ENCODE assay signal across 8 mouse cellular contexts in the genomic region with DNA sequence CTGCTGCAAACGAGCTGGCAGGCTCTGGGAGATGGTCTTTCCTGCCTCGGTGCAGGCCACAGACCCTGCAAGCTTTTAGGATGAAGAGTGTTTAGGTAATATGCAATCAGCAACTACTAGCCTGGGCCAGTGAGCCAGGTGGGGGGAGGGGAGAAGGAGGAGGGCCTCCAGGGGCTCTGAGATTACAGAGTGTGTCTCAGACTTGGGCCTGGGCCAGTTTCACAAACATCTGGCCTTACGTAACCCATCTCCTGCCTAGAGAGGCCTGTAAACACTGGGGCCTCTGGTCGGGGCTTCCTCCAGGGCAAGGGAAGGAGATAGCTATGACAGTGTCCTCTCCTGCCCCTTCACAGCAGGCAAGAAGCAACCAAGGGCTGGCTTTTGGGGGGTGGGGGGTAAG. TPM values are rescaled to one million over a fixed set of nuclear protein-coding genes. Genes with fewer than 3 reads are reported as not detected.
DNase-seq lines count a peak whose midpoint lies in the region; ATAC-seq and TF ChIP-seq lines count a peak whose summit lies in the region.

No protein-coding gene starts in this region.

- no peak for TF ChIP-seq CTCF in gastrocnemius, adult 2 months (IDR thresholded peaks at IDR 0.05)
- TF ChIP-seq CTCF in hindbrain, postnatal 0 days (IDR thresholded peaks at IDR 0.05; ENCODE audit: low read depth) = no peak

- H3K27me3 ChIP-seq in hindbrain, postnatal 0 days (ENCODE audit: insufficient read depth, low read length) = no peaks in the 10 kb centered on the region
- H3K27me3 ChIP-seq in liver, embryonic 13.5 days = 0 out of 2 replicates have a peak, but pooled peaks cover 3% of the 10 kb centered on the region
- H3K27me3 ChIP-seq in neural tube, embryonic 15.5 days (replicated peaks) = no peaks in the 10 kb centered on the region

- H3K36me3 ChIP-seq in hindbrain, postnatal 0 days (ENCODE audit: insufficient read depth, low read length) = no peaks in the 10 kb centered on the region
- no peaks in the 10 kb centered on the region for H3K36me3 ChIP-seq in liver, embryonic 13.5 days
- peaks cover 3% of the 10 kb centered on the region; the same call in 1 of the 2 replicates for H3K36me3 ChIP-seq in neural tube, embryonic 15.5 days

- peak; percentile 86 for DNase-seq in urinary bladder, postnatal 14 days (ENCODE audit: low spot score)
- no peak for DNase-seq in urinary bladder, adult 2 months (ENCODE audit: low spot score)
- DNase-seq in gastrocnemius, adult 2 months = peak; percentile 90
- peak; percentile 28 for DNase-seq in hindbrain, postnatal 0 days (ENCODE audit: low spot score)
- peak; percentile 22 for DNase-seq in liver, embryonic 13.5 days
- DNase-seq in thymus, postnatal 10 days (ENCODE audit: low spot score in 2 of 2) = no peak

- no peak overlapping the region for H3K4me2 ChIP-seq in hindbrain, postnatal 0 days (ENCODE audit: low read depth, low read length)
- H3K4me2 ChIP-seq in liver, embryonic 13.5 days = no peak overlapping the region
- no peak overlapping the region for H3K4me2 ChIP-seq in neural tube, embryonic 15.5 days

- no peaks in the 10 kb centered on the region for H3K9me3 ChIP-seq in hindbrain, postnatal 0 days (ENCODE audit: low read length)
- no peaks in the 10 kb centered on the region for H3K9me3 ChIP-seq in liver, embryonic 13.5 days (replicated peaks)
- H3K9me3 ChIP-seq in neural tube, embryonic 15.5 days (replicated peaks) = no peaks in the 10 kb centered on the region

- no peak for ATAC-seq in hindbrain, postnatal 0 days
- no peak for ATAC-seq in liver, embryonic 13.5 days (ENCODE audit: low read depth)
- no peak for ATAC-seq in neural tube, embryonic 15.5 days (ENCODE audit: low FRiP score)
- ATAC-seq in erythroblast, adult 5-6 weeks (replicated peaks; ENCODE audit: low FRiP score, poor library complexity, severe bottlenecking) = no peak

- peak overlapping the region; percentile 21; the same call in 1 of the 2 replicates for H3K9ac ChIP-seq in hindbrain, postnatal 0 days (replicated peaks; ENCODE audit: low read length)
- H3K9ac ChIP-seq in liver, embryonic 13.5 days = 0 out of 2 replicates have a peak overlapping the region, but pooled peaks have one; percentile 2
- no peak overlapping the region for H3K9ac ChIP-seq in neural tube, embryonic 15.5 days (replicated peaks)

- H3K4me1 ChIP-seq in hindbrain, postnatal 0 days (ENCODE audit: insufficient read depth, low read length) = no peaks in the 10 kb centered on the region; the same call in 1 of the 2 replicates
- peaks cover 32% of the 10 kb centered on the region for H3K4me1 ChIP-seq in liver, embryonic 13.5 days (replicated peaks)
- peaks cover 29% of the 10 kb centered on the region for H3K4me1 ChIP-seq in neural tube, embryonic 15.5 days

- intact Hi-C loops in gastrocnemius, adult 2 months (cut with DNase I) = no loop called here

- no peak overlapping the region for H3K4me3 ChIP-seq in gastrocnemius, adult 2 months
- H3K4me3 ChIP-seq in hindbrain, postnatal 0 days (ENCODE audit: low read length) = no peak overlapping the region
- no peak overlapping the region for H3K4me3 ChIP-seq in liver, embryonic 13.5 days (replicated peaks)
- H3K4me3 ChIP-seq in neural tube, embryonic 15.5 days (replicated peaks) = no peak overlapping the region

- 36% methylated on average over 4 of the region's 4 CpGs for WGBS in hindbrain, postnatal 0 days
- 20% methylated on average over 4 of the region's 4 CpGs for WGBS in liver, embryonic 13.5 days (ENCODE audit: insufficient replicate concordance)
- 24% methylated on average over 4 of the region's 4 CpGs for WGBS in neural tube, embryonic 15.5 days

- H3K27ac ChIP-seq in gastrocnemius, adult 2 months = peak overlapping the region; percentile 75
- H3K27ac ChIP-seq in hindbrain, postnatal 0 days = no peak overlapping the region
- H3K27ac ChIP-seq in liver, embryonic 13.5 days = peak overlapping the region; percentile 59
- 0 out of 2 replicates have a peak overlapping the region, but pooled peaks have one; percentile 18 for H3K27ac ChIP-seq in neural tube, embryonic 15.5 days (replicated peaks)

RNA-seq across cellular contexts. Expression of a gene that starts 31.4 kb away (rescaled TPM):
- 47.1 and 57.9 TPM in 2 replicates for polyA plus RNA-seq in urinary bladder, adult 2 months (2012; rRNA removed)
- 10 to 100 TPM; 33.2 to 36.6 TPM for total RNA-seq in gastrocnemius, adult 2 months (2021)
- total RNA-seq in hindbrain, postnatal 0 days (2014; rRNA removed) = 42.0 and 57.6 TPM in 2 replicates
- 19.0 and 20.7 TPM in 2 replicates for polyA plus RNA-seq in hindbrain, postnatal 0 days (2015; fragmentation: Nextera tagmentation; extraction: Ambion mirVana)
- 12.9 and 18.8 TPM in 2 replicates for polyA plus RNA-seq in liver, embryonic 13.5 days (2015; fragmentation: Nextera tagmentation; extraction: Ambion mirVana)
- 30.6 and 39.7 TPM in 2 replicates for polyA plus RNA-seq in neural tube, embryonic 15.5 days (2015; fragmentation: Nextera tagmentation; extraction: Ambion mirVana)
- total RNA-seq in erythroblast, adult 5-6 weeks (2015; ENCODE audit: low replicate concordance) = 42.6 and 43.6 TPM in 2 replicates
- total RNA-seq in erythroblast, adult 5-6 weeks (2017; ENCODE audit: low replicate concordance) = 16.3 and 20.9 TPM in 2 replicates

RNA-seq across cellular contexts. Expression of a gene that starts 44.1 kb away (rescaled TPM):
- polyA plus RNA-seq in urinary bladder, adult 2 months (2012; rRNA removed) = 26.5 and 30.7 TPM in 2 replicates
- total RNA-seq in gastrocnemius, adult 2 months (2021) = 10 to 100 TPM; 20.6 to 22.3 TPM
- 4.7 and 8.8 TPM in 2 replicates for total RNA-seq in hindbrain, postnatal 0 days (2014; rRNA removed)
- 54.8 and 56.4 TPM in 2 replicates for polyA plus RNA-seq in hindbrain, postnatal 0 days (2015; fragmentation: Nextera tagmentation; extraction: Ambion mirVana)
- 45.6 and 48.9 TPM in 2 replicates for polyA plus RNA-seq in liver, embryonic 13.5 days (2015; fragmentation: Nextera tagmentation; extraction: Ambion mirVana)
- 63.0 and 63.2 TPM in 2 replicates for polyA plus RNA-seq in neural tube, embryonic 15.5 days (2015; fragmentation: Nextera tagmentation; extraction: Ambion mirVana)
- 1.5 and 6.1 TPM in 2 replicates for total RNA-seq in erythroblast, adult 5-6 weeks (2015; ENCODE audit: low replicate concordance)
- 7.6 and 10.7 TPM in 2 replicates for total RNA-seq in erythroblast, adult 5-6 weeks (2017; ENCODE audit: low replicate concordance)

RNA-seq across cellular contexts. Expression of a gene that starts 49.4 kb away (rescaled TPM):
- polyA plus RNA-seq in urinary bladder, adult 2 months (2012; rRNA removed) = 103 and 117 TPM in 2 replicates
- 10 to 100 TPM; 71.8 to 76.8 TPM for total RNA-seq in gastrocnemius, adult 2 months (2021)
- total RNA-seq in hindbrain, postnatal 0 days (2014; rRNA removed) = 211 and 233 TPM in 2 replicates
- 259 and 272 TPM in 2 replicates for polyA plus RNA-seq in hindbrain, postnatal 0 days (2015; fragmentation: Nextera tagmentation; extraction: Ambion mirVana)
- polyA plus RNA-seq in liver, embryonic 13.5 days (2015; fragmentation: Nextera tagmentation; extraction: Ambion mirVana) = 85.3 and 101 TPM in 2 replicates
- 169 and 222 TPM in 2 replicates for polyA plus RNA-seq in neural tube, embryonic 15.5 days (2015; fragmentation: Nextera tagmentation; extraction: Ambion mirVana)
- total RNA-seq in erythroblast, adult 5-6 weeks (2015; ENCODE audit: low replicate concordance) = 6.5 and 8.6 TPM in 2 replicates
- total RNA-seq in erythroblast, adult 5-6 weeks (2017; ENCODE audit: low replicate concordance) = 8.2 and 20.5 TPM in 2 replicates

RNA-seq across cellular contexts. Expression of a gene that starts 52.4 kb away (rescaled TPM):
- polyA plus RNA-seq in urinary bladder, adult 2 months (2012; rRNA removed) = 979 and 1,151 TPM in 2 replicates
- total RNA-seq in gastrocnemius, adult 2 months (2021) = 100 to 1,000 TPM; 197 to 272 TPM
- total RNA-seq in hindbrain, postnatal 0 days (2014; rRNA removed) = 67.6 and 91.5 TPM in 2 replicates
- polyA plus RNA-seq in hindbrain, postnatal 0 days (2015; fragmentation: Nextera tagmentation; extraction: Ambion mirVana) = 141 and 144 TPM in 2 replicates
- polyA plus RNA-seq in liver, embryonic 13.5 days (2015; fragmentation: Nextera tagmentation; extraction: Ambion mirVana) = 683 and 710 TPM in 2 replicates
- 218 and 380 TPM in 2 replicates for polyA plus RNA-seq in neural tube, embryonic 15.5 days (2015; fragmentation: Nextera tagmentation; extraction: Ambion mirVana)
- 46.1 and 56.2 TPM in 2 replicates for total RNA-seq in erythroblast, adult 5-6 weeks (2015; ENCODE audit: low replicate concordance)
- 77.5 and 79.0 TPM in 2 replicates for total RNA-seq in erythroblast, adult 5-6 weeks (2017; ENCODE audit: low replicate concordance)

Comparison
In these comparisons a context has a peak if more than half of its experiments do, and no peak if none do; other contexts are left out.
1. DNase-seq: peak in urinary bladder, postnatal 14 days (single experiment), gastrocnemius, adult 2 months (single experiment), hindbrain, postnatal 0 days (single experiment) and liver, embryonic 13.5 days (single experiment); none in urinary bladder, adult 2 months (single experiment) and thymus, postnatal 10 days (0 of 2).